Mouse (Mus musculus): ENCODE results near the gene Rbm19. TPM values are rescaled to one million over a fixed set of nuclear protein-coding genes. Genes with fewer than 3 reads are reported as not detected.

Gene Rbm19
- total RNA-seq, 2 experiments from 2014 or later, result 17.6 to 30.9 TPM

GRCm38 (mm10) chr5:120164450-120164849 is 48.2 kb downstream of the Rbm19 start:
- peak; percentile 87 to 92 for DNase-seq (ENCODE audit: low spot score in 2 of 2)

DNA sequence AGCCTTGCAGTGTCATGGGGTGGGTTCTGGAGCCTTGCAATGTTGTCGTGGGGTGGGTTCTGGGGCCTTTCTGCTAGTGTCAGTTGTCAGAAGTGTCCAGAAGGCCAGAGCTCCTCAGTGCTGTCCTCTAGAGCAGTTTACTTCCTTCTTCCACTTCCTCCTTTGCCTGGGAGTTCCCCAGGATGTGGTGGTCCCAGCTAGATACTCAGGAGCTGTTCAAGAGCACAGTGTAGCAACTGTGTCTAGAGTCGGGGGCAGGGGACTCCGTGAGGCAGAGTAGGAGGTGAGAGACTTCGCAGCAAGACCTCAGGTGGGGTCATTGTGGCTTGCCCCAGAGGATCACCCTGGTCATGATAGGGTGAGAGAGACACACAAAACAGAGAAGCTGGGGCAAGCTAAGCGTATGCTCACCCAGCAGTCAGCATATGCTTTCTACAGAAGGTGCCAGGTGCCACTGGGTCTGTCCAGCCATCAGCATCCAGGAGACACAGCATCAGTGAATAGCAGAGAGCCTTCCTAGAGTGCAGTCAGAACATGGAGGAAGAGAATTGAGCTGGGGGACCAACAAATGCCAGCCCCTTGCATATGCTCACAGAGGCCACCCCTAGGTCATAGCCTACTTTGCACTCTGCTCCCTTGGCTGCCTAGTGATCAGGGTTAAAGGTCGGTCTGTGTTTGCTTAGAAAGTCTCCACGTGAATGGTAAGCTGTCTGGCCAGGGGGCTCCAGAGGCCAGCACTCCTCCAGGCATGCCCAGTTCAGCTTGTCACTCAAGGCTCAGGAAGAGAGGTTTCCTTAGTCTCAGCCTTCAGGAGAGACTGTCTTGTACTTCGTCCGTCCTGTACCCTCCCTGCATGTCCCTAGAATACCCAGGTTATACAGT is 49.0 kb downstream of the Rbm19 start:
- DNase-seq (ENCODE audit: low spot score in 2 of 2), result no peak

DNA sequence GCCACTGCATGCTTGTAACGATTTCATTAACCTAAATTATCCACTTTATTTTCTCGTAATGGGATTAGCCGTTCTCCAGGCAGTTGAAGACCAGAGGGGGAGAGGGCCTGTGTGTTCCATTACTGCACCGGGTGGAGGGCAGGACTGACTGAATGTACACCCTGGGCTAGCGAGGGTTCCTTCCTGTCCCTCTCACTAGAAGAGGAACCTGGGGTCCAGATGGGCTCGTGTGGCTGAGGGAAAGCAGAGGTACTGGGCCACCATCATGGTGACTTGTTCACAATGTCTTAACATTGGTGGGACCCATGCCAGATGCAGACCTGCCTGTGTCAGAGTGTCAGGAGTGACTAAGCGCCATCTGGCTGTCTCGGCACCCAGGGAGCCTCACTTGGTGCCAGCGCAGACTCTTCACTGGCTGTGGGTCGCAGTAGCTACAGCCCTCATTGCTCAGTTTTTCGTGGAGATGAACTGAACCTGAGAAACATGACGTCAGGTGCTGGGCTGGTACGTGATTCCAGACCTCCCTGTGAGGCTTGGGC is 51.6 kb downstream of the Rbm19 start:
- no peak for DNase-seq (ENCODE audit: low spot score in 2 of 2)

GRCm38 (mm10) chr5:120171865-120172728 is 55.8 kb downstream of the Rbm19 start:
- no peak for DNase-seq (ENCODE audit: low spot score in 2 of 2)

DNA sequence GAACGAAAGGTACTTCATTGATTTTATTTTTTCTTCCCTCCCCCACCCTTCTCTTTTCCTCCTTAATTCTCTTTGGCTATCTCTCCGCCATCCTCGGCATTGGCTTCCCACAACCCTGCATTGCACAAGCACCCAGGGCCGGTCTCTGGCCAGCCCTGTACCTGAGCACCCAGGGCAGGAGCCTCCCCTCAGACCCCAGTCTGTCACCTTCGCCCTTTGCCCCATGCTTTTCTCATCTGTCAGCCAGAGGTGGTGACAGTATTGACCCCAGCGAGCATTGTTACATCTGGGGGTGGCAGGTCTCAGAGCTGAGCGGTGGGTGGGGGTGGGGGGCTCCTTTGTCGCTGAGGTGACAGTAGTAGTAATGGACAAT is 56.5 kb downstream of the Rbm19 start:
- DNase-seq (ENCODE audit: low spot score in 2 of 2), result no peak

GRCm38 (mm10) chr5:120174317-120174716 is 58.1 kb downstream of the Rbm19 start:
- no peak for DNase-seq (ENCODE audit: low spot score in 2 of 2)

DNA sequence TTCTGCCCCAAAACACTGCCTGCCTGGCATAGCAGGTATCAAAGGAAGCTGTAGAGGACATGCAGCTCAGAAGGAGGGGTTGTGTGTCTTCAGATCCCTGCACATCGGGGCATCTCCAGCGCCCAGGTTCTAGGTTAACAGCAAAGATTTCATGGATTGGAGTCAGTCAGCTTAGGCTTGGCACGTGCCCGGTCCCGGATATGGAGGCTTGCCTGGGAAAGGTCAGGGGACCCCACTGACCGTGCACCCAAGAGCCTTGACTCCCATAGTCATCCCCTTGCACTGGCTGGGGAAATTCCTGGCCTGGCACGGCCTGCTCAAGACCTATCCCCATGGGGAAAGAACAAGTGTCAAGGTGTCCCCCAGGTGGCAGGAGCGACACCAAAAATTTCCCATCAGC is 59.0 kb downstream of the Rbm19 start:
- no peak for DNase-seq (ENCODE audit: low spot score in 2 of 2)

DNA sequence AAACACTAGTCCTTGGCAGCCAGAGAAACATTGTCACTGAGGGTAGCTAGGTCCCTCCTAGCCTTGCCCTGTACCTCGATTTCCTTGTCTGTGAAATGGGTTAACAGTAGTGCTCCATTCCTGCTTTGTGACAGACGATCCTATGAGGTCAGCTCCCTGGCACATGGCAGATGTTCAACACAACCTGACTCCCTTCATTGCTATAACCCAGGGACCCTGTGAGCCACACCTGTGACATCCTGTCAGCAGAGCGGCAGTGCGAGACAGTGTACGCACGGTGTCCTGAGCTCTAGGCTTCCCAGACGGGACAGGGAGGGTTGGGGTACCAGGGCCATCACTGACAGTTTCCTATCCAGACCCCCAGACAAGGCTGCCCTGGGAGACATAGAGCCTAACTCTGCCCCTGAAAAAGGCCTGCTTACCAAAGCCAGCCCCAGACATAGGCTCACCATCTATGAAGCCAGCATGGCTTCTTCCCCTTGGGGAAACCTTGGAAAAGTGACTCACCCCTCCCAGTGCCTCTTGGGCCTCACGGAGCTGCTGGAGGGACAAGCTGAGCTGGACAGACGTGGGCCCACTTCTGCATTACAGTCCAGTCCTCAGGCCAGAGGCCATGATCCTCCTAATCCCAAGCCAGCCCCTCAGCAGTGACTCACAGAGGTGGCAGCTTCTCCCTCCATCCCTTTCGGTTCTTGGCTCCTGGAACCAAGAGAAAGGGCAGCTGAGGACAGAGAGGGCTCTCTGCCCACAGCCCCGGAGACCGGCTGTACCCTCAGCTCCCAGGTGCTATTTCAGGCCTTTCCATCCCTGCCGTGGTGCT is 60.2 kb downstream of the Rbm19 start:
- DNase-seq (ENCODE audit: low spot score in 2 of 2), result no peak

DNA sequence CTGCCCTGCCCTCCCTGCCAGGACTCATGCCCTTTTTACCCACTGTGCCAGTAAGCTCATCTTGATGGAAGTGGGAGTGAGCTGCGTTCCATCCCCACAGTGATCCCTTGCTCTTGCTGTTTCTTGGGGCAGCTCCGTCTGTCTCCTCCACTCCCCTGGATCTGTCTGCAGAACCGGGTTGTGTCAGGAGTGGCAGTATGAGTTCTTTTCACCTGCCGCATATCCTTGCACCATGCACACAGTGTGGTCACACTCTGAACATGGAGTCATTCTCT is 60.7 kb downstream of the Rbm19 start:
- no peak for DNase-seq (ENCODE audit: low spot score in 2 of 2)

- no peak for DNase-seq (ENCODE audit: low spot score in 2 of 2)
These were observed 63.8 kb downstream of the Rbm19 start for GRCm38 (mm10) chr5:120180102-120180501.

GRCm38 (mm10) chr5:120181384-120181783 is 65.1 kb downstream of the Rbm19 start:
- DNase-seq (ENCODE audit: low spot score in 2 of 2), result no peak

DNA sequence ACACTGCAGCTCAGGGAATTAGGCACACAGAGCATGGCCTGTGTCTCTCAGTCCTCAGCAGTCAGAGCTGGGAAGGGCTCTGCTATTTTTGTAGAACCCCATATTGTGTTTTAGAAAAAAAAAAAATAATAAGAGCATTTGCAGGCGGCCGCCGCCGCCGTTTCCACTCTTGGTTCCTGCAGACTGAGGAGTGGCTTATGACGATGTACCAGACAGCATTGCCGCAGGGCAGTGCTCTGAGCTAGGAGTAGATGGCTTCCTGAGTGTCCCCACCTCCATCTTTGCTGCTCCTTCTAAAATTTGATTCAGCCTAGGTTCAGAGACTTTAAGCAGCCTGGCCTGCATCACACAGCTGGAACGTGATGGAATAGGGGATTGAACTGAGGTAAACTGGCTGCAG is 67.1 kb downstream of the Rbm19 start:
- no peak for DNase-seq (ENCODE audit: low spot score in 2 of 2)

GRCm38 (mm10) chr5:120183790-120184189 is 67.5 kb downstream of the Rbm19 start:
- DNase-seq (ENCODE audit: low spot score in 2 of 2), result no peak

GRCm38 (mm10) chr5:120185949-120186348 is 69.7 kb downstream of the Rbm19 start:
- no peak for DNase-seq (ENCODE audit: low spot score in 2 of 2)

DNA sequence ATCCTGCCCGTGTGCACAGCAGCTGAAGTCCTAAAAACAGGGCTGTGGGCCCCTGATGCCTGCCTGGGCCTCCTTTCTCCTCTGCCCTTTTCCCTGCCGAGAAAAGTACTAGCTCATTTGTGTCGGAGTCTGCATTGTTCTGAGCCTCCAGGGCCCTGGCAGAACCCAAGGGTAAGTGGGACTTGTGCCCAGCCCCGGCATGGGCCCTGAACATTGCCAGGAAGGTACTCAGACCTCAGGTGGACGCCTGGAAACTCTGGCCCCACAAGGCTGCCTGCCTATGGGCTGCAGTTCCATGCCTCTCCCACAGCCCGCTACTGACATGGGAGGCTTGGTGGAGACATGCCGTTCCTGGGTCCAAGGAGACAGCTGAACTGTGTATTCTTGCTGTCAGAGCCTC is 72.3 kb downstream of the Rbm19 start:
- DNase-seq (ENCODE audit: low spot score in 2 of 2), result no peak

GRCm38 (mm10) chr5:120190001-120190582 is 73.8 kb downstream of the Rbm19 start:
- peak in 1 of 2 experiments; percentile 39 for DNase-seq (ENCODE audit: low spot score in 2 of 2)

DNA sequence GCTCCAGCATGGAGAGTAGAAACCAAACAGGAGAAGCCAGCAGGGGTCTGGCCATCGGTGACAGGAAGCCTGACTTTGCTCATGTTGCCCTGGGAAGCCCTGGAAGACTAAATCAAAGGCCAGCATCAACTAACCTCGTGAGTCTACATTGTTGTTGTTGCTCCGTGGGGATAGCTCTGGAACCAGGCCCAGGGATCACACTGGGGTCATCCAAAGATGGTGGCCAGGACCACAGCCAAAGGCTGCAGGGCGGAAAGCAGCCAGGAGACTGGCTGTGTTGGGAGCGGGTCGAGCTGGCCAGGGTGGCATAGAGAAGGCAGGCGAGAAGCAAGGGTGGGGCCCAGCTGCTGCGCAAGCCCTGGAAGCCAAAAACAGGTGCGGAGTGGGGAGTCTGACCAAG is 75.4 kb downstream of the Rbm19 start:
- no peak for DNase-seq (ENCODE audit: low spot score in 2 of 2)

- DNase-seq (ENCODE audit: low spot score in 2 of 2), result peak; percentile 47 to 57
These were observed 78.2 kb downstream of the Rbm19 start for GRCm38 (mm10) chr5:120194309-120194941.

GRCm38 (mm10) chr5:120194948-120195347 is 78.7 kb downstream of the Rbm19 start:
- peak; percentile 42 to 45 for DNase-seq (ENCODE audit: low spot score in 2 of 2)

GRCm38 (mm10) chr5:120196879-120197278 is 80.6 kb downstream of the Rbm19 start:
- DNase-seq (ENCODE audit: low spot score in 2 of 2), result no peak

All from layer of hippocampus, postnatal 10 days (tissue).